In genomic region chr13:103636595-103636994, GRCm38 (mm10) we compare ENCODE assay signal across 14 mouse cellular contexts.
"Had no signal": no experiment of that assay in that cellular context is flagged by ENCODE, and none has a peak within 500 bp of the region (broad histone marks: within the 10 kb centered on the region; RNA-seq: fewer than 3 reads in every experiment).

No protein-coding gene starts in this region.

- ATAC-seq: liver, postnatal 0 days; midbrain, embryonic 15.5 days had no signal

- H3K9ac ChIP-seq: liver, postnatal 0 days; lung, embryonic 14.5 days; midbrain, embryonic 12.5 days; midbrain, embryonic 15.5 days; neural tube, embryonic 12.5 days had no signal

- DNase-seq: liver, postnatal 0 days; lung, embryonic 14.5 days; lung, postnatal 10 days; lung, postnatal 4 days; right cerebral cortex, postnatal 14 days; right cerebral cortex, postnatal 4 days; spleen, adult 18-20 months; thymus, adult 18-20 months; thymus, postnatal 14 days; thymus, postnatal 36 days had no signal

- H3K27ac ChIP-seq: midbrain, embryonic 10.5 days; midbrain, embryonic 12.5 days; midbrain, embryonic 15.5 days; neural tube, embryonic 12.5 days had no signal

- H3K36me3 ChIP-seq: midbrain, embryonic 10.5 days; midbrain, embryonic 12.5 days; midbrain, embryonic 15.5 days; neural tube, embryonic 12.5 days had no signal

- H3K4me2 ChIP-seq: lung, embryonic 14.5 days; midbrain, embryonic 12.5 days; midbrain, embryonic 15.5 days; neural tube, embryonic 12.5 days had no signal

- H3K9me3 ChIP-seq: midbrain, embryonic 10.5 days; midbrain, embryonic 12.5 days; midbrain, embryonic 15.5 days; neural tube, embryonic 12.5 days had no signal

- H3K27me3 ChIP-seq: midbrain, embryonic 12.5 days; midbrain, embryonic 15.5 days; neural tube, embryonic 12.5 days had no signal

- H3K4me3 ChIP-seq: midbrain, embryonic 10.5 days; midbrain, embryonic 12.5 days; midbrain, embryonic 15.5 days; neural tube, embryonic 12.5 days had no signal

- H3K4me1 ChIP-seq: midbrain, embryonic 10.5 days; midbrain, embryonic 12.5 days; midbrain, embryonic 15.5 days; neural tube, embryonic 12.5 days had no signal
